Mouse (Mus musculus) T-helper 17 cell (primary cell): ENCODE measurements around the gene Iqgap2.

Experiments
- in situ Hi-C, 2 experiments: fragments of 300-600 bp; cut with MboI, MseI; formaldehyde crosslinking; loops; 1 replicate in 1 of 2; 2 replicates in 1 of 2; pipeline ENCODE4 v1.15.1; 2025; ENCODE audit warnings: high pct_unique_total_duplicates in 2 of 2

Gene Iqgap2

DNA sequence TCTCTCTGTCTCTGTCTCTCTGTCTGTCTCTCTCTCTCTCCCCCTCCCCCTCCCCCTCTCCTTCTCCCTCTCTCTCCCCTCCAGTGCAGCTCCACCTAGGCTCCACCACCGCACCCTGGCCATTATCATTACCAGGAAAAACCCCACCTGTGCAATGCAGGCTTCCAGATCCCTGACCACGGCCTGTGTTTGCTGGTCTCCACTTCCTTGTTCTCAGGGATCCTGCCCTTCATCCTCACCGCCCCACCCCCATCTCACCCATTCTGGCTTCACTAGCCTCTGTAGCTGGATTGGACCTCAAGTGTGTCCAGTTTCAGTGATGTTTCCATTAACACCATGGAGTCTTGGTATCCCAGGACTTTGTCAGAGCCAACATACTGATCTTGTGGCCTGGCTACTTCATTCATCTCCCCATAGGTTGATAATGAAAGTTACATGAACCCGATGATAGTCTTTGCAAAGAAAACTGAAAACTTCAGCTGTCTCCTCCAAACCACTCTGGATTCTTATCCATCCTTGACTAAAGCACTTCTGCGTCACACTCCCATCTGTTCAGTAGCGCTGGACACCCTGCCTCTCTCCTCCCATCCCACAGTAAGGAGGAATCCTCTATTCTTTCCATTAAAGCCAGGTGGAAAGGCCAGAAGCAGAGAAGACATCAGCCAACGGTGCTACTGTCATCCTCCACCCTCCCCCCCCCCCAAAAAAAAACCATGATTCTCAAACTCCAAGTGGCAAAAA, 62.1 kb downstream of the Iqgap2 start:
- in situ Hi-C loops = no loop called here

DNA sequence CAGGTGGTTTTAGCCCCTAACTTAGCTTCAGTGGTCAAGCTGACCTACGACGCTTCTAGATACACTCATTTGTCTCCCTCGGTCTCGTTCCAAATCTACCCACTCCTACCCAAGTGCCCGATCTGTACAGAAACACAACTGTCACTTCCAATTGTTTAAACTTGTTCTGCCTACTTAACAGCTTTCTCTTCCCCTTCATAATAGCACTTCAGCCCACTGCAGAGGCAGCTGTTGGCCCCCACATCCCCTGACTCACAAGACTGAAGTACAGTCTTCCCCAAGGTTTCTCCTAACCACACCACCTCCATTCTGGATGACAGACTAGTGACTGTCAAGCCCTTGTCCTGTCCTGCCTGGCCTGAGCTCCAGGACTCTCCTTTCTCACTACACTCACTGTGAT, 63.1 kb downstream of the Iqgap2 start:
- in situ Hi-C loops = no loop called here

DNA sequence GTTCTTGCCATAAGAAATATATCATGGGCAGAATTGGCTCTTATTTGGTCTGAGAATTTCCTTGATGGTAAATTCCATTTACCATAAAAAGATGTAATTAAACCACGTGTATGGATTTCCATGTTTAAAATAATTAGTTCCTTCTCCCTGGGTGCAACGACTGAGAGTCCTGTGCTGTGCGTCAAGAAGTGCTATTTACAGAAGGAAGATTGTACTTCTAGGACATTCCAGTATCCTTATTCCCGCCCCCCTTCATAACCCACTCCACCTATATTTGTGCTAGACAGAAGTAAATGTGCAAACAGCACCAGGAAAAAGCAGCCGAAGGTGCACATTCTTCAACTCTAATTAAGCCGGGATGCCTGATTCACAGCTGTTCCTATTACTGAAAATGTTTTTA, 65.5 kb downstream of the Iqgap2 start:
- in situ Hi-C loops = no loop called here

DNA sequence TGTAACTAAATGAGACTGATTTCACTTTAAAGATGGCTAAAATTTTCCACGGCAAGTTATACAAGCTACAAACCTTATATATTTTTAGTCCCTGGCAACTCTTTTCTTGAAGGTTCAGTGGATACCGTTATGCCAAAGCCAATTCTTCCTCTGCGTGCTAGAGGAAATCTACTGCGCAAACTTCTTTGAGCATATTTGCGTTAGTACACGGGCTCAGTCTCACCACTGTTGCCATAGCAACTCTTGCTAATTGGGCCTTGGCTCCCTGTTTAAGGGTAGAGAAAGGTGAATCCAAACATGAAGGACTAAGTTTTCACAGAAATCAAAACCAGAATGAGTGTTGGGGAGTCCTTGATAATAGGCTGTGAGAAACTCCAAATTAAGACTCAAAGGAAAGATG, 68.8 kb downstream of the Iqgap2 start:
- in situ Hi-C loops = no loop called here

DNA sequence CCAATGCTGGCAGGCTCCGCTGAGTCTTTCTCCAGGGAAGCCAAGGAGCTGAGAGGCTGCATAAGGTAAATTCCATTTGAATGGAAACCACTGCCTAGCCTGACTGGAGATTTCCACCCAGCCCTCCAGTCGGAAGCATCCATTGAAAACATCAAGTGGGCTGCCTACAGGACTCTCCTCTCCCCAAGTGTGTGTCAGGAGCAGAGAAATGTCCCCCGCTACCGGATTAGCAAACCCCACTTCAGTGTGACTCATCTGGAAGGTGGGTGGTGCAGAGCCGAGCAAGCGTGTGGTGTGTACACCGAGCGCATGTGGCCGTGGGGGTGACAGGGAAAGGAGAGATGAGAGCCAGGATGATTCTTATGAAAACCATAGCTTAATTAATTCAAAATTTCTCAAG, 71.7 kb downstream of the Iqgap2 start:
- in situ Hi-C loops = no loop called here

DNA sequence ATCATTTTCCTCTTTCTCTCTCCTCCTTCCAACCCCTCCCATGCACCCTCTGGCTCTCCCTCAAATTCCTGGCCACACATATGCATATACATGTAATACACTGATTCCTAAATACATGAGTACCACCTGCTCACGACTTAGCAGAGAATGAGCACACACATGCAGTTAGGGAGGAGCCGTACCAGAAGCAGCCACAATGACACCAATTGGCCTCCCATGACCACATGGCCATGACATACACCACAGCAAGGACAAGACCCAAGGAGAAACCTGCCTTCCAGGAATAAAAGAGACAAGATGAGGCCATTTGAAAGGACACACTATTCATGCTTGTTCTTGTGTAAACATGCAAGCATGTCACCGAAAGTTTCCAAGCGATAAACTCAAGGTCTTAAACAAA, 72.8 kb downstream of the Iqgap2 start:
- in situ Hi-C loops = no loop called here

DNA sequence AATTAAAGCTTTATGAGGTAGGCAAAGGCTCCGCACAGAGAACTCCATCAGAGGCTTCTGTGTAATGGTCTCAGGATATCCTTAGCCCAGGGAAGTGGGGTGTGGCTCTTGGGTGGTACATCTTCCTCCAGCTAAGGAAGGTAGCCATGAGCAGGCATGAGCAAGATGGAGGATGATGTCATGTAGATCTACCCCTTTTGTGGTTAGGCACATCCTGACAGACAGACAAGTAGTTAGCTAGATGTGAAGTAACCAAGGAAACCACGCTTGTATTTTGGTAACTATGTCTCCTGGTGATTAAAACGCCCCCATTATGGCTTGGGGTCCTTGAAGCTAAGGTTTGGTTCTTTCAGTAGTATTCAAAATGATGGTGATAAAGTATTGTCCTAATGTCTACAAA, 78.1 kb downstream of the Iqgap2 start:
- in situ Hi-C loops = no loop called here

DNA sequence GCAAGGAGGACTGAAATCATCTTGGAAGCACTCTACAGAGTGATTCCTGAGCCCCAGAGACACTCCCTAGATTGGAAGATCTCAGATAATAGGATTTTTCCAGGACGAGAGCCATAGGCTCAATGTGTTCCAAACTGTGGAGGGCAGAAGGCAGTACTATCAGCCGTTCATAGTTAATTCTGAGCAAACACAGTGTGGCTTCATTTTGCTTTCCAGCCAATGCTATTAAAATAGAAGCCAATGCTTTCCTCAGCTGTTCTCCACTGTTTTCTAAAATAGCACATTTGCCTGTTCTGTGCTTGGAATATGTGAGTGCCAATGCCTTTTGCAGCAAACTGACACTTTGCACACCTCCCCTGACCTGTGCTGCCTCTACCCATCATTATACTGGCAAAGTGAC, 80.9 kb downstream of the Iqgap2 start:
- in situ Hi-C loops = no loop called here

DNA sequence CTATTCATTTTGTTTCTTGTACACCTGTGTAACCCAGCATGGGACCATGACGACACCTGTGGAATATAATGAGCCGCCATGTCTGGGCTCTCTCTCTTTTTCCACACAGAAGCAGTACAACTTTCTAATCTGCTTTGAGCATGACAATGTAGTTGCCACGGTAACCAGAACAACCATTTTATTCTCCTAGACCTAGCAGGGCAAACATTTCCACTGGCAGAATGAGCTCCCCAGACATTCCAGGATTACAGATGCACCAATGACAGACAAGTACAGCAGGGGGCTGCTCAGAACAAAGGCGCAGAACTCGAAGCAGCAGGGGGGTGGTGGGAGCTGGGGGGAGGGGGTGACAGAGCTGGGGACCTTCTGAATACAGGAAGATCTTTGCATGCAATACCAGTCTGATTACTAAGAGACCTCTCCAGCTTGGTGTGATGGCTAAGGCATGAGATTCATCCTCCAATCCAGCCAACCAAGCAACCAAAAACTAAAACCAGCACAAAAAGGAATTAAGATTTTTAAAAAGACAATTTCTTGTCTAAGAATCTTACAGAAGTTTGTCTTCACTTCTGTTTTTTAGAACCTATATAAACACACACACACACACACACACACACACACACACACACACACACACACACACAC, 84.5 kb downstream of the Iqgap2 start:
- in situ Hi-C loops = no loop called here

DNA sequence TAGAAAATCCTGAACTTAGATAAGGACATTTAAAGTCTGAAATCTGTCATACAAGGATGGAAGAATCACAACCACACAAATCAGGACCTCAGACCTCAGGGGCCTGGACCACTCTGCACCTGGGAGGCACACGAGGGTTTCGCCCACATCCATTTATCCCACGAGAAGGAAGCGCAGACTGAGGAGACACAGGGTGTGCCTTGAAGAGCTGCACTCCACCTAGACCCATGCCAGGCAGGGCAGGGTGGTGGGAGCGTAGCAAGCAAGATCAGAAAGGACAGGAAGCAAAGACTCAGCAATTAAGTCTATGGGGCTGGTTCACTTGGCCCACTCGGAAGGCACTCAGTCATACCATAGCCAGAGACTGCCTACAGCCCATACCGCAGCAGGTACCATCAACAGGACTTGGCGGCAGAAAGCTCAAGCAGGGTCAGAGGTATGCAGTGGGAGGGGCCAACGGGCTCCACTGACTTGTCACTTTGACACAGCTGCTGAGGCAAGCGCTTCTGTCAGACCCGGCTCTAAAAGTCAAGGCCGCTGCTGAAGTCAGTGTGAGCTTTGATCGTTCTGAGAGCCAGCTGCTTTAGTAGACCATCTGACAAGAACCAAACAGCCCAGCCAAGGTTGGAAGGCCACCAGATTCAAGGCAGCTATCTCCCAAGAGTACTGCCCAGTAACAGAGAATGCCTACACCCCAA, 86.1 kb downstream of the Iqgap2 start:
- in situ Hi-C loops = no loop called here

DNA sequence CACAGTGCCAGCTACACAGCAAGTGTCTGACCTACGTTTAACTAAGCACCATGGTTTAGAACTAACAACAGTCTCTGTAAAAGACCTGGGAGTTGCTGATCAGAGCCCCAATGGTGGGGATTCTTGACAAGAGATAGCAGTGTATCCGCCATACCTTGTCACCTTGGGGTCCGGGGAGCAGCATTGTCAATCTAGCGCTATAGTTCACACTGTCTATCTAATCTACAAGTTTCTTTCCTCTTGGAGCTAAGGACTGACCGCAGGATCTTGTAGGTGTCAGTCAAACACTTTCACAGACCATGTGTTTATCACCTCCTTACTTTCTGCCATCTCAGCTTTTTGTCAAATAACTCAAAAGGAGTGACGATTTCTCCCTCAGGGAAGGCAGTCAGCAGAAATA, 87.6 kb downstream of the Iqgap2 start:
- in situ Hi-C loops = no loop called here

DNA sequence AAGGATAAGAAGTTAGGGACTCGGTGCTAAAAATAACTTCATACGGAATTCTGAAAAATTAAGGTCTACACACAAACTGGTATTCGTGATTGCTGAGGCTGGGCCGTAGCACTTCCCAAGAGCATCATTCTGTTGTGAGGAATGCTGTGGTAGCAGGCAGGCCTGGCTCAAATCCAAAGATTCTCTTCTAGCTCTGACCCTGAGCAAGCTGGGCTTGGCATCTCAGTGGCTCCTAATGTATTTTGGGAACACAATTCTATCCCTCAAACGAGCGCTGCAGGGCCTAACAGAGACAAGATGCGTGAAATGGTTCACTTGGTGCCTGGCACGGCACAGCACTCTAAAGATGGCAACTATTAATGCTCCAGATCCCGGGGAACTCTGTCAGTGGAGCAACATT, 90.8 kb downstream of the Iqgap2 start:
- in situ Hi-C loops = no loop called here

DNA sequence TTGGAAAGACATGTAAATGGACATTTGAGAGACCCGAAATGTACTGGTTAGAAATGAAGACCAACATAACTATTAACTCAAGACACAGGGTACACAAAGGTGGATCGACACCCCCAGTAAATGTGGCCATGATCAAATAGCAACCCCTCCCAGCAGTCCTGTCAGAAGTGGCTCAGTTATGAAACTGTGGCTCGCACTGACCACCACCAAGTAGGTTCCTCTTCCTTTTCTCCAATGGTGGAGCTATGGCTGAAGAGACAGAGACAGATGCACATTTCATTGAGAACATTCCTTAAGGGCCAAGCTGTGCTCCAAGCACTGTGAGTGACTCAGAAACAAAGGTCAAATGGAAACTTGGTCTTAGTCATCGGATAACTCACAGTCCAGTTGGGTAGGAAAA, 92.4 kb downstream of the Iqgap2 start:
- in situ Hi-C loops = no loop called here

DNA sequence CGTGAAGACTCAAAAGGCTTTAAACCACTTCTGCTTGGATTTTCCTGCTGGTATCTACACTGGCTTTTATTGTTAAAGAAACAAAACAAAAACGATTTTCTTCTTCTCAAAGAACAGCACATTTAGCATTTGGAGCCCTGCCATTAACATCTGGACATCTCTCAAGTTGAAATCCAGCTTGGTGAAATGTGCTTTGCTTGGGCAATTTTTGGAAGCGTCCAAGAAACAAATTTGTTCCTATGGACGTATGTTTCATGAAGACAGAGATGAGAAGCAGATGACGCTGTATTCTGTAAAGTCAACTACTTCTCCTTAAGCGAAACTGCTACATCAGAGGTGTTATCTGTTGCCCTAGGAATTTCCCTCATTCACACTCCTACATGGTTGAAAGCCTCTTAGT, 93.0 kb downstream of the Iqgap2 start:
- in situ Hi-C loops = no loop called here

DNA sequence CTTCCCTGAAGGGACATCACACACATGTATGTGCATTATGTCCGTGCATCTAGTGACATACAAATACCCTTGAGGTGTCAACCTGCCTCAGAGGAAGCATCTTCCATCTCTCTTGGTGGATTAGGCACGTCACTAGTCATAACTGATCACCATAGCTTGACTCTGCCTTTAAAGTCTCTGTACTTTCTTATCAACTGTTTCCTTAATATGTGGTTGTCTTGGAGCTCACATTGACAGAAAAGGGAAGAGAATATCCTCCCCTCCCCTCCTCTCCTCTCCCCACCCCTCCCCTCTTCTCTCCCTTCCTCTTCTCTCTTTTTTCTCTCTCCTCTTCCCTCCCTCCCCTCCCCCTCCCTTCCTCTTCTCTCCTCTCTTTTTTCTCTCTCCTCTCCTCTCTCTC, 94.2 kb downstream of the Iqgap2 start:
- in situ Hi-C loops = no loop called here

DNA sequence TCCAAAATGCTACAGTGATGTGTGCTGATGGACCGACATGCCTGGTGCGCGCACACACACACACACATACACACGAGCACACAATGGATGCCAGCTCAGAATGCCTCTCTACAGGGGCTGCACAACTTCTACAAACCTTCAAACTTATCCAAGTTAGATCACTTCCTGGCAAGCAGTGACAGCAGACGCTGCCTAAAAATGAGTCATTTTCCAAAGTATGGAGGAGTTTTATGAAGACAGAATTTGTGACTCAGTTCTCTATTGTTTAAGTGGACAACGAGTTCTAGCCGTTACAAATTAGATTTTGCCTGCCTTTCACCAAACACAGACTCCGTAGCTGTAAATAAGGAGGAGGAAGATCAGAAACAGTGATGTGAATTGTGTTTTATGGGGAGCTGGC, 97.4 kb downstream of the Iqgap2 start:
- in situ Hi-C loops = no loop called here

DNA sequence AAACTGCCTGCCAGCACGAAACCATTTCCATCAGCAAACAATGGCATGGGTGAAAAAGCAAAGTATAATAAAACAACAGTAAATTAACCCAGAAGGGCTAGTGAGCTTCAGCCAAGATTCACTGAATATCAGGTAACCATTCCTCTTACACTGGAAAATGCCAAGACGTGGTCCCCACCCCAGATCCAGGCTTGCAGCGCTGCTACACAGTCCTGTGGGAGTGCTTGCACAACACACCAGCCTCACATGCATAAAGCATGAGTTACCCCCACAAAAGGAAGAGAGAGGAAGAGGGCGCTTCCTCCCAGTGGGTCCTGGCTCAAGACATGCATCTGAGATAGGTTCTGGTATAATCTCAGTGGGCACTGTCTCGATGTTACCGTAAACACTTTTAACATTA, 100.8 kb downstream of the Iqgap2 start:
- in situ Hi-C loops = no loop called here

DNA sequence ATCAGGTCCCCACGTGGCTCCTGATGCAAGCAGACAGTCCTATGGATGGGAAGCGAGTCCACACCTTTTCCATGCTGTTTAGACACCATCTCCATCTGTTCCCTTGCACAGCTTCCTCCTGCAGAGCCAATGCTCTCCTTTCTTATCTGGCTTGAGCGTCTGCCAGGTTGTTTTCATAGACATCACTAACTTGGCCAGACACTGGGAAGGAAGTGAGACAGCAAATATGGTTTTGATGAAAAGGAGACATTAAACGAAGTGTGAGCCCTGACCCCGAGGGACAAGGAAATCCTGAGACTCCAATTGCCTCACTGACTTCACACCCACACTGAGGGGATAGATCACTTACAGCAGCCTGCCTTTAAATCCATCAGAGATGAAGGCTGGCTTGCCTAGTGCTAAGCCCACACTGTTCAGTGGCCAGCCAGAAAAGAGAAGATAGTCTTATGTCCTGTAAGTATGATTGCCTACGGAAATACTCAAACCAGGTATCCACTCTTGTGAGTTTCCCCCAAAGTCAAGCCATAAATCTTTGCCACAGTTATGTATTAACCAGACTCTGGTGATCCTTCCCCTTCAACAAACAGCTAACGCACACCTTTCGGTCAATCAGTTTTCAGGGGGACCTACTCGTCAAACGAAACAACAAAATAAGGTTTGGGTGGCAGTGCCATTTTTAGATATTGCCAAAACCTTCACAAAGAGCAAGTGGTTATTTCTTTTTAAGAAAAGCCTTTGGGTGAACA, 102.9 kb downstream of the Iqgap2 start:
- in situ Hi-C loops = loop anchor here in 1 of 2 experiments (10.0 kb wide), 1 partner anchor 564 kb away; no protein-coding TSS in a partner anchor

DNA sequence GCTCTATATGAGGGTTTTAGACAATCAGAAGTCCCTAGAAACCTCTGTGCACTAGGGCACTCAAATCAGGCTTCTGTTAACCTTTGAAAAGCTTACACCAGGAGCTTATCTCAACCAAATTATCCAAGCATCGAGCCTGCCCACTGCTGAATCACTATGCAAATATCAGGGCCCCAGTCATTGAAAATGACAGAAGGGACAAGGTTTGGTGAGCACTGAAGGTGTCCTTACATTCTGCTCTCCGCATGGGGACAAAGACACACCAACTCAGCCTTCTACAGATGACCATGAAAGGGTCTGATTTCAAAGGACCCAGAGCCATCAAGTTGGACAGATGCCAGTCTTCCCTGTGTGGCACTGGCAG, 108.8 kb downstream of the Iqgap2 start:
- in situ Hi-C loops = loop anchor here in 1 of 2 experiments (10.0 kb wide), 1 partner anchor 558 kb away; no protein-coding TSS in a partner anchor

DNA sequence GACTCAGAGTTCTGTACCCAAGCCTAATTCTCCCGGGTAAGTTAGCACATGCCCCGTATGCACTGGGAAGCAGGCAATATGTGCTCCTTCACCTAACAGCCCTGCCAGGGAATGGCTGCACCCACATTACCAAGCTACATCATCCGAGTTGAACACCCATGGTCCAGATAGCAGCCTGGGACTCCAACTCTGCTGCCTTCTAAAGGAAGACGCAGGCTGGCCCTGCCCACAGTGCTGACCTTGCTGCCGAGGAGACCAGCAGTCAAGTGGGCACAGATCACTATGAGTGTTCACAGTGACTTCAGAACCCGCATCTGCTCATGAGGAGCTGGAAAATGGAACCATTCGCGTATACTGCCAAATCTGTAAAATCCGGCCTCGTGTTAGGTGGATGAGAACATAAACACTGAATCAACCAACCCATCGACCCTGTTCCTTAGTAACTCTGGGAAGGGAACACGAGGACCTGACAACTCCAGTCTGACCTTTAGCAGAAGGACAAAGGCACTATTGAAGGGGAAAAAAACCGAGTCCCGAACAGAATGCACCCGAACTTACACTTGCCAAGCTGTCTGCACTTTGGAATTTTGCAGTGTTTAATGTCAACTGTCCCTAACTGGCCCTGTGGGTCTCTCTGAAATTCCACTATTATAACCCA, 109.3 kb downstream of the Iqgap2 start:
- in situ Hi-C loops = loop anchor here in 1 of 2 experiments (10.0 kb wide), 1 partner anchor 558 kb away; no protein-coding TSS in a partner anchor

DNA sequence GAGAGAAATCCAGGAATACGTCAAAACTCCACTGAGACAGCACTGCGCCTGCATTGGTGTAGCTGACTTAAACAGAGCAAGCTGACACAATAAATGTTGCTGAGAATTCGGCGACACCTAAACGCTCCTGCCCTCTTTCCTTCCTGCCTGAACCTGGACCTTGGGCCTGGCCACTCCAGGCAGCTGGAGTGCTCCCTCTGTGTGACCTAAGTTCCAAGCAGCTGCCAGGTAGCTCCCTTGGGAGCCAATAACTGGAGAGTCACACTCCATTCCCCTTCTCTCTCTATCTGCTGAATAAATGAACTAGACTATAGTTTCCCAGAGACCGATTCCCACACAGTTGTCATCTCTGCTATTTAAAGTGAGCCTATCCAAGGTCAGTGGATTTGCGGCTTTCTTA, 111.7 kb downstream of the Iqgap2 start:
- in situ Hi-C loops = loop anchor here in 1 of 2 experiments (10.0 kb wide), 1 partner anchor 555 kb away; no protein-coding TSS in a partner anchor
